Mouse (Mus musculus): ENCODE results near the gene Abcg1.

- TF ChIP-seq CTCF (IDR thresholded peaks at IDR 0.05; ENCODE audit: low read depth), result peak; percentile 67
- no peak for TF ChIP-seq EP300 (IDR thresholded peaks at IDR 0.05; ENCODE audit: low read depth)
These were observed 39.2 kb upstream of the Abcg1 start for GRCm38 (mm10) chr17:31018267-31018666.

Data from heart, postnatal 0 days (tissue).